Mouse (Mus musculus) spleen, postnatal 14 days (tissue): Measurements from ENCODE around the gene Rnf8.
"Not testable (repeated sequence)": the region's sequence is repeated elsewhere in the genome, so short reads cannot be mapped to it uniquely, and the experiment has no call there.

Source experiments
- DNase-seq, 2 experiments: peaks; one replicate each; pipeline ENCODE4 v3.0.0; 2021 to 2022; ENCODE audit warnings: low spot score in 2 of 2

Rnf8 gene

GRCm38 (mm10) chr17:29614115-29615023 is at the start of gene Rnf8, which contains the start of gene Gm28043:
TSS of gene Rnf8 (plus strand) at chr17:29614790.
TSS of gene Gm28043 (plus strand) at chr17:29614876.
- peak; percentile 90 to 92 for DNase-seq

DNA sequence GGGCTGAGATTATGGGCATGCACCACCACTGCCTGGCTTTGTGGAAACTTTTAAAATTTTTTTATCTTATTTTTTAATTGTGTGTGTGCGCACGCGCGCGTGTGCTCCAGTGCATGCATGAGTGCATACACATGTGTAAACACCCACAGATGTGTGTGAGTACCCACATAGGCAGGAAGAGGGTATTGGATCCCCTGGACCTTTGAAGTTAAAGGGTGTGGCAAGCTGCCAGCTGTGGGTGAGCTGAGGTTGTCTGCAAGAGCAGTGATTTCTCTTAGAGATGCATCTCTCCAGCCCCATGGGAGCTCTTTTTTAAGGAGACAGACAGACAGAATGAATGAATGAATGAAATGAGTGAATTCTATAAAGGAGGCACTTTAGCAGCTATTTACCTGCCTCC is 49.1 kb upstream of the Rnf8 start:
- no peak for DNase-seq

DNA sequence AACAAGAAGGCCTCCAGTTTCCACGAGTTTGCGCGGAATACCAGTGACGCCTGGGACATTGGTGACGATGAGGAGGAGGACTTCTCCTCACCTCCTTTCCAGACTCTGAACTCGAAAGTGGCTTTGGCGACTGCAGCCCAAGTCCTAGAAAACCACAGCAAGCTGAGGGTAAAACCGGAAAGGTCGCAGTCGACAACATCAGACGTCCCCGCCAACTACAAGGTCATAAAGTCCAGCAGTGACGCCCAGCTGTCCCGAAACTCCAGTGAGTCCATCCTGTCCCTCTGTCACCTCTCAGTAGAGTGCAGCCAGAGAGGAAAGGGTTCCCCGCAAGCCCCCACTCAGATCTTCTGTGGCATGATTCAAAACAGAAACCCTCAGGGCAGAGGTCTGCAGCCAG is 46.2 kb upstream of the Rnf8 start:
- no peak for DNase-seq

DNA sequence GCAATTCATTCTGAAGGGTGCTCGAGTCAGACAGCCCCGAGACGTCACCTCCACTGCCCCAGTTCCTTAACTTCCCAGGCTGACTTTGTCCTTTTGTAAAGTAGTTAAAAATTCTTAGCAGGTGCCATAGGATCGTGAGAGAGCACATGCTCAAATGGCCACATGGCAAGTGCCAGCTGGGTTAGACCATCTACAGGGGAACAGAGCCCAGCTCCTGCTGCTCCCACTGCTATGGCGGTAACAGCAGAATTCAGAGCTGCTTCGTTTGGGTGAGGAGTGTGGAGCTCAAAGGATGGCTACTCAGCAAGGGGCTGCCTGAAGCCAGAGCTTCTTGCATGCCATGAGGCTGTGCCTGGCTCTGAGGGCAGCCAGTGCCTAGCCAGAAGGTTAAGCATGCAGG is 44.8 kb upstream of the Rnf8 start:
- DNase-seq, result no peak

DNA sequence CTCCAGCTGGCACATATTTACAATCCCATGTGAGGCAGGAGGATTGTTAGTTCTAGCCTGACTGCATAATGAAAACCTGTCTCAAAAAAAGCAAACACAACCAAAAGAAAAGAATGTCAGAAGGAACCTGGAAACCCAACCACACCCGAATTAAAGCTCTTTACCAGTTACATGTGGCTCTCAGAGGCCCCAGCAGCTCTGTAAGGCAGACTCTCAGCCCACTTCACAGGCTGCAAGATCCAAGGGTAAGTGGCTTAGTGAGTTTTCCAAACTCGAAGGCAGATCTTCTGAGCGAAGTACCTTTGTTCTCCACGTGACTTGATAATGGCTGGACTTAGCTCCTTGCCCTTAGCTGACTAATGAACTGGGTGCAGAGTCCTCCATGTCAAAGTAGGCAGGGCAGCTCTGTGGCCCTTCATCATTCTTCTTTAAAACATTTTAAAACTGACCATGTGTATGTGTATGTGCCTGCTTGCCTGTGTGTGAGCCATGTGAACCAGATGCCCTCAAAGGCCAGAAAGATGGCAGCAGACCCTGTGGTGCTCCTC is 34.9 kb upstream of the Rnf8 start:
- DNase-seq, result no peak

DNA sequence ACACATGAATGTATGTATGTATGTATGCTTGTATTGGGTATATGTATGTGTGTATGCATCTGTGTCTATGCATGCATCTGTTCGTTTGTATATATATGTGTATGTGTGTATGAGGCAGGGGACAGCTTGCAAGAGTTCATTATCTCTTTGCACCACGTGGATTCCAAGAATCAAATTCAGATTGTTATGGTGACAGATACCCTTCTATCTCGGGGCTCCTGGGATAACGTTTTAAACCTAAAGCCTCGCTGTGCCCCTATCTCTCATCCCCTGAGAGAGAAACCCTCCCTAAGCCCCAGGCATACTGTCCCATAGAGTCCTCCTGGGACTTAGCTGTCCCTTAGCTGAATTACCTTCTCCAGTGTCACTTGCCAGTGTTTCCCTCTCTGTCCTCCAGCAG is 31.0 kb upstream of the Rnf8 start:
- DNase-seq, result no peak

DNA sequence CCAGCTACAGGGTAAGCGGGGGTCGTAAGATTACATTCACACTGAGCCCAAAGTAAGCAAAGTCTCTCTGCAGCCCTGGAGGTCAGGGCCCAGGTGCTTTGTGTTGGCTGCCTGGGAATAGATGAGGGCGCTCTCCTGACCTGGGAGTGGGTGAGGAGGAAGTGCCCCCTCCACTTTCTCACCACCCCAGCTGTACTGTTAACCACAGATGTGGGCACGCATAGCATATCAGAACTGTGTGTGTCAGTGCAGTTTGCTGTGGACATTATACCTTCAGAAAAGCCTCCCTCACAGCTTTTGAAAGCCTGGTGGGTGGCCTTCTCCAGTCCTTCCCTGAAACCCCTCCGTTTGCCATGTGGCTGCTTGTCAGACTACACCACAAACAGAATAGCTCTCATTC is 30.3 kb upstream of the Rnf8 start:
- no peak for DNase-seq

GRCm38 (mm10) chr17:29584737-29585136 is 29.9 kb upstream of the Rnf8 start:
- no peak for DNase-seq

- DNase-seq, result no peak
These were observed 29.1 kb upstream of the Rnf8 start for GRCm38 (mm10) chr17:29585446-29585845.

DNA sequence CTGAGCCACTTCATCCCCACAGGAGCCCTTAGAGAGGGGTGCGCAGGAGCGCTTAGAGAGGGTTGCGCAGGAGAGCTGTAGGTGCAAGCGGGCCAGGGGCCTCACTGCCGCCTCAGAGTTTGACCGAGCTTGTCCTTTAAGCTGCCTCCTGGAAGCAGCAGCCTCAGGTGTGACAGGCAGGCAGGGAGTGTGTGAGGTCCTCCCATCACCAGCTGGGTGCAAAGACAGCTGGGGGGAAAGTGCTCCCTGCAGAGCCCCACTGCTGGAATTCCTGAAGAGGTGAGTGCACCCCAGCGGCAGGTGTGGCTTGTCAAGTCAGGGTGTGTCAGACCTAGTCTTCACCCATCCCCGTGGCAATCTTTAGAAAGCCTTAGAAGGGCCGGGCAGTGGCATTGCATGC is 27.7 kb upstream of the Rnf8 start:
- DNase-seq, result no peak

DNA sequence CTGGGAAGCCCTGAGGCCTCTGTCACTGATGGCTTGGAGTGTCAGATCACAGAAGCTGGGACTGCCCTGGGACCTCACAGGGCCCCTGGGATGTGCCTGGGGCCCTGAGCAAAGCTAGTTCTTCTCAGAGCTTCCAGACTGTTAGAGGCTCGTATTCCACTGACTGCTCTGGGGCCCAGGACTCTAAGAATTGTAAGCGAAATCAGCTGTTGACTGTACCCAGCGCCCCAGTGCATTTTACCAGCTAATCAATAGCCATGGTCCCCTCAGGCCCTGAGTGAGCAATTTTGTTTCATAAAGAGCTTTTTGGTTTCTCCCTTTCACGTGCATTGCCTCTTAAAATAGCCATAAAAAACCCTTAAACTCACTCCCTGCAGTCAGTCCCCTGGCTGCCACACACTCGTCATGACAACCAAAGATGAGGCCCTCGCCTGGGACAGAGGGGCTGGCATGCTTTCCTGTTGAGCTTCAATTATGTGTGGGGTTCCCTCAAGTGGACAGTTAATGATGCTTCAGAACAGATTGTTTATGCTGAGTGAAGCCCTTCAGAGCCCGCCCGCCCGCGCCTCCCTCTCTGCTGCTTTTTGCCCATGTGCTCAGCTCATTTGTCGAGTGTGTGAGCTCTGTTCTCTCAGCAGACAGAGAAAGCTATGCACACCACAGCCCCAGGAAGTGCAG is 25.2 kb upstream of the Rnf8 start:
- DNase-seq, result no peak

DNA sequence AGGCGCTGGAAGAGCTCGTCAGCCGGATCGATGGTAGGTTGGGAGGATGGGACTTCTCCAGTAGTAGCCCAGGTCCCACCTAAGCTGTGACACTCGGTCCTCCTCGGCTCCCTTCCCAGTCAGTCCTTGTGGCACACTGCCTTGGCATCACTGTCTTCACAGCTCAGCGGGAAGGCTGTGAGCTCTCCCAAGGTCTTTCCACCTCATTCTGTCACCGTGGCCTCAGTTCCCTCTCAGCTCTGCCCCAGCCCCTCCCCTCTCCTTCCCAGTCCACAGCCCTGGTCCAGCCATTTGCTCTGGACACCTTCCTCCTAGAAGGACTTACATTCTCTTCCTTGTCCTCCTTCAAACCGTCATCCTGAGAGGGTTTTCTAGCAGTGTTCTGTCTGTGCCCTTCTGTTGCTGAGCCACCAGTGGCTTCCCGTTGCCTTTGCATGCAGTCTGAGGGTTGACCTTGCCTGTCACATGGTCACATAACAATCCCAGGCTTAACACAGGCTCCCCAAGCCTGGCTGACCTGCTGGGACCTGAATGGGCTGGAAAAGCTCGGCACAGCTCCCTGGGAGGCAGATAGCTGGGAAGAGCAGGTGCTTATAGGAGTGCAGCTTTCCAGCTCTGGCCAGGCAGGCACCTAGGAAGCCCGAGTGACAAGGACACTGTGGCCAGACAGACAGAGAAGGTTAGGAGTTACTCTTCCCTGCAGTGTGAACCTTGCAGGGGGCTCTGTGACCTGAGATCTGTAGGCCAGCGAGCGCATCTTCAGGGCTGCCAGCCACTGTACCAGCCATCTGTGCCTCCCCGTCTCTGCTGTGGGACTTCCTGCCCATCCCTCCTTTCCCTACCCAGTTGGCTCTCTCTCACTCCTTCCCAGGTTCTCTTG is 18.5 kb upstream of the Rnf8 start:
- no peak for DNase-seq

DNA sequence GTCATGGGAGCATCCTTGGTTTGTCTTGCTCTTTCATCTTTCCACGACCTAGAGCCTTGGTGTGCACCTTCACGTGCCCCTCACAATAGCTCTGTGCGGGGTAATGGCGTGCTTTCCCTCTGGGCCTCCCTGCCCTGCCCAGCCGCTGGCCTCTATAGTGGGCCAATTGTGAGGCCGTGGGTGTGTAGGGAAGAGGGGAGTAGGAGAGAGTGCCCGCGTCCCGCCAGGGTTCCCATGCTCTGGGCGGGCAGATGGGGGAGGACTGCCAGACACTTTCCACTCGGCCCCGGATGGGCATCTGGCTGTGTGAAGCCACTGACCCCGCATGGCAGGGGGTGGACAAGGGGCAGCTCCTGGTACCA is 17.8 kb upstream of the Rnf8 start:
- no peak for DNase-seq

- no peak for DNase-seq
These were observed 15.5 kb upstream of the Rnf8 start for GRCm38 (mm10) chr17:29599051-29599450.

- no peak for DNase-seq
These were observed 15.1 kb upstream of the Rnf8 start for GRCm38 (mm10) chr17:29599537-29599936.

- no peak for DNase-seq
These were observed 13.2 kb upstream of the Rnf8 start for GRCm38 (mm10) chr17:29601391-29601790.

DNA sequence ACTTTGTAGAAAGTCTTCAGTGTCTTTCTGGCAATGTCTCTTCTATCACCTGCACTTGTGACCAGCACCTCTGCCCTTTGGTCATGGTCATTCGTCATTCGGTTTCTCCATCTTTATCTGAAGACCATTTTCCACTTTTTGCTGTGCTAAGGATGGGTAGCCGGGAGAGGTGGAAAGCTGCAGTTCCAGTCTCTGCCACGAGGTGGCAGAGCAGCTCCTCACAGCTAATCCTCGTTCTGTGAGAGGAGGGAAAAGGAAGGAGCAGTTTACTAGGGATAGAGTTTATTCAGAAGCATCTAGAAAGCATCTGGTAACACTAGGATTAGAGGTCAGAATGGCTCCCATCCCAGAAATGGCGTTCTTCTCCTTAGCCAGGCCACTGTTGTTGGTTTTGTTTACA is 11.3 kb upstream of the Rnf8 start:
- DNase-seq, result peak; percentile 50 to 66

- not testable (repeated sequence) for DNase-seq
These were observed 1.1 kb upstream of the Rnf8 start for GRCm38 (mm10) chr17:29613453-29613852.

DNA sequence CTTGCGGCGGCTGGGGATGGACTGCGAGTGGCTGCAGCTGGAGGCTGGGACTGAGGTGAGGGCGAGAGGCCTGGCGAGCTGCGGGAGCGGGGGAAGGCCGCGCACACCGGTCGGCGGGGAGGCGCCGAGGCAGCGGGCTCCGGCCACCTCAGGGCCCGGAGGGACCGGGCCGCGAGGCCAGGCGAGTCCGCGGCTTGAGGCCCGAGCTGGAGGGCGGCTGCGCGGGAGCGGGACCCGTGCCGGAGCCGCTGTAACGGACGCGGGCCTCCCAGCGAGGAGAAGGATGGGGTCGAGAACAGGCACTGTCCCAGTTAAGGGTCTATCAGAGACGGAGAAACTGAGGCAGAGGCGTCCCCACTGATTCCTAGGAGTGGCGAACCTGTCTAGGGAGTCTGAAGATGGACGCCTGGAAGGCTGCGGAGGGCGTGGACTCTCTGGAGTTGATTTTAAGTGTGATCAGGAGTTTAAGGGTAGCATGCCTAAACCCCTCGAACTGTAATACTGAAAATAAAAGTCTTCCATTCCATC is 498 bp downstream of the Rnf8 start:
- DNase-seq, result no peak

DNA sequence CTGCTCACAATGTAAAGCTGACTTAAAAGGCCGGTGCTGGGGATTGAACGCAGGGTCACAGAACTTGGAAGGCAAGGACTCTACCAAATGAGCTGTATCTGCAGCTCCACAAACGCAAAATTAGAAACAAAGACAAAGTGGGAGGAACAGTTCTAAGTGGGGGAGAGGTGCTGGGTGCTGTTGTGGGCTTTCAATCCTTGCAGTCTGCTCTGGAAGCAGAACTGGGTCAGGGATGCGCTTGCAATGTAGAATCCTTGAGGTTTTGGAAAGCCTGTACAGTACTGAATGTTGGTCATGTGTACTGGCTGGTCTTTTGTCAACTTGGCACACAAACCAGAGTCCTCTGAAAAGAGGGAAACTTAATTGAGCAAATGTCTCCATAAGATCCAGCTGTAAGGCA is 1.0 kb downstream of the Rnf8 start:
- no peak for DNase-seq

GRCm38 (mm10) chr17:29619231-29619630 is 4.6 kb downstream of the Rnf8 start:
- no peak for DNase-seq

- no peak for DNase-seq
These were observed 8.9 kb downstream of the Rnf8 start for GRCm38 (mm10) chr17:29623488-29623887.
